Mouse (Mus musculus) midbrain, embryonic 14.5 days (tissue): ENCODE results near the gene Ctps2. TPM values are rescaled to one million over a fixed set of nuclear protein-coding genes. Genes with fewer than 3 reads are reported as not detected.
"Not testable (repeated sequence)": the region's sequence is repeated elsewhere in the genome, so short reads cannot be mapped to it uniquely, and the experiment has no call there.

Source experiments
- ATAC-seq: fragments of 200-750 bp; cut with Nextera tagmentation; 2 replicates; pipeline ENCODE4 v1.8.0; 2017; ENCODE audit warnings: moderate number of reproducible peaks, moderate library complexity; ENCODE audit not compliant: low FRiP score, low TSS enrichment
- DNase-seq: peaks from one replicate; pipeline ENCODE4 v3.0.0-alpha.2; 2015
- H3K27ac ChIP-seq: fragments of 300-500 bp; sonication (generic); replicated peaks from 2 replicates; pipeline ENCODE4 v1.5.1; 2014; ENCODE audit warnings: mild to moderate bottlenecking, low read depth, low read length, moderate library complexity
- H3K27me3 ChIP-seq: fragments of 300-500 bp; sonication (generic); 2 replicates; pipeline ENCODE4 v1.6.1; 2014; ENCODE audit warnings: low read length, control low read depth, mixed read lengths; ENCODE audit not compliant: control insufficient read depth, insufficient read depth
- H3K36me3 ChIP-seq: fragments of 300-500 bp; sonication (generic); 2 replicates; pipeline ENCODE4 v1.6.1; 2014; ENCODE audit warnings: low read length, control low read depth; ENCODE audit not compliant: control insufficient read depth, insufficient read depth
- H3K4me1 ChIP-seq: fragments of 300-500 bp; sonication (generic); 2 replicates; pipeline ENCODE4 v1.6.1; 2014; ENCODE audit warnings: mild to moderate bottlenecking, antibody characterized with exemption, low read length, control low read depth; ENCODE audit not compliant: control insufficient read depth, insufficient read depth
- H3K4me2 ChIP-seq: fragments of 300-500 bp; sonication (generic); 2 replicates; pipeline ENCODE4 v1.6.1; 2014; ENCODE audit warnings: mild to moderate bottlenecking, low read length, moderate library complexity
- H3K4me3 ChIP-seq: fragments of 300-500 bp; sonication (generic); replicated peaks from 2 replicates; pipeline ENCODE4 v1.5.1; 2014; ENCODE audit warnings: low read depth, low read length
- H3K9ac ChIP-seq: fragments of 300-500 bp; sonication (generic); replicated peaks from 2 replicates; pipeline ENCODE4 v1.6.1; 2014; ENCODE audit warnings: mild to moderate bottlenecking, low read length, moderate library complexity
- H3K9me3 ChIP-seq: fragments of 300-500 bp; sonication (generic); 2 replicates; pipeline ENCODE4 v1.6.1; 2016; ENCODE audit warnings: low read length, control low read depth, mixed read lengths; ENCODE audit not compliant: control insufficient read depth
- WGBS: fragments of 180-500 bp; shearing (Covaris S2); extraction: QIAGEN DNeasy Blood & Tissue Kit; methylation state at CpG from one replicate; pipeline ENCODE4 v1.1.7; 2014; 5-methylcytosine and 5-hydroxymethylcytosine counted together
- polyA plus RNA-seq: library from polyadenylated mRNA; unstranded; fragments of >200 nt; fragmentation: Nextera tagmentation; extraction: Ambion mirVana; gene quantifications from 2 replicates; pipeline ENCODE4 v1.2.1, GENCODE M21; 2014

The Ctps2 gene
- polyA plus RNA-seq: 90.2 and 116 TPM in 2 replicates

GRCm38 (mm10) chrX:162900938-162901337 is at the start of gene Ctps2:
TSS of gene Ctps2 (plus strand) at chrX:162901238.
- Histone ChIP-seq H3K4me2 (peak within 1 kb of the TSS; percentile 62), H3K4me1 (0 out of 2 replicates have a peak, but pooled peaks cover 5% of the 10 kb centered on the region)
- WGBS: 36% methylated on average over 4 of the region's 4 CpGs

GRCm38 (mm10) chrX:162868294-162868965 is 32.6 kb upstream of the Ctps2 start:
- 81% methylated on average over 3 of the region's 3 CpGs for WGBS
- ATAC-seq: no peak

More at GRCm38 (mm10) chrX:162900938-162901337, at the start of gene Ctps2:
- Histone ChIP-seq H3K27ac (peak within 1 kb of the TSS; percentile 81), H3K27me3 (no peaks in the 10 kb centered on the region), H3K4me3 (peak within 1 kb of the TSS; percentile 53), H3K36me3 (no peaks in the 10 kb centered on the region), H3K9me3 (no peaks in the 10 kb centered on the region), H3K9ac (peak within 1 kb of the TSS; percentile 72)
- no peak for ATAC-seq
- DNase-seq: no peak

DNA sequence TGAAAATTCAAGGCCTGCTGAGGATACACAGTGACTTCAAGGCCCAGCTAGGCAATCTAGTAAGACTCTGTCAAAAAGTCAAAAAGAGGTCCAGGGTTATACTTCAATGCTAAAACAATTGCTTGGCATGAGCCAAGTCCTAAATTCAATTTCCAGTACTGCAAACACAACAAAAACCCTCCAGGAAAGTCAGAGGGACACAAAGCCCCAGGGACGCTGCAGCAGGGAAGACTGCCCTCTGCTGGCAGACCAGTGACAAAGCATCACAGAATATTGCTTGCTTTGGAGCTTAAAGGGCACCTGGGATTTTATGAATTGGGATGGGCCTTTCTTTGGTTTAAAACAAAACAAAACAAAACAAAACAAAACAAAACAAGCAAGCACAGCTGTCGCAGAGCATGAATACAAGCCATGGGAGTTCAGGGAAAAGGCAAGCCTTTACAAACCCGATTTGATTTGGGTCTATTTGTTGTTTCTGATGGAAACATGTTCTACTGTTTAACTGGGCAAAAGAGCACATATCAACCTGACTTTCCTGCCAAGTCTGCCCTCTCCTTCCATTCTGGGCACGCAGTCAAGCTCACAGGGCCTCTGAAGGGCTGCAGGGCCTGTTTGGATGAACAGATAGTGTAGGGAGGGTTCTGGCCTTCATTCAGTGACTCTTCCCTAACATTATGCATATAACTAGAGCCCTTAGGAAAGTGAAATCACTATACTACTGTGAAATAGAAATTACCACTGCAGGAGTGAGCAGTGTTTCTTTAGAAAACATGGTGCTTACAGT is 29.1 kb upstream of the Ctps2 start:
- H3K9ac ChIP-seq: no peak overlapping the region
- 42% methylated on average over 4 of the region's 4 CpGs for WGBS
- ATAC-seq: no peak

More at GRCm38 (mm10) chrX:162868294-162868965, 32.6 kb upstream of the Ctps2 start:
- DNase-seq: no peak
- H3K4me3 ChIP-seq: no peak overlapping the region
- no peak overlapping the region for H3K27ac ChIP-seq
- no peak overlapping the region for H3K9ac ChIP-seq
- no peaks in the 10 kb centered on the region for H3K4me1 ChIP-seq
- H3K4me2 ChIP-seq: no peak overlapping the region
- no peaks in the 10 kb centered on the region for H3K27me3 ChIP-seq
- H3K36me3 ChIP-seq: 0 out of 2 replicates have a peak, but pooled peaks cover 24% of the 10 kb centered on the region
- H3K9me3 ChIP-seq: no peaks in the 10 kb centered on the region

DNA sequence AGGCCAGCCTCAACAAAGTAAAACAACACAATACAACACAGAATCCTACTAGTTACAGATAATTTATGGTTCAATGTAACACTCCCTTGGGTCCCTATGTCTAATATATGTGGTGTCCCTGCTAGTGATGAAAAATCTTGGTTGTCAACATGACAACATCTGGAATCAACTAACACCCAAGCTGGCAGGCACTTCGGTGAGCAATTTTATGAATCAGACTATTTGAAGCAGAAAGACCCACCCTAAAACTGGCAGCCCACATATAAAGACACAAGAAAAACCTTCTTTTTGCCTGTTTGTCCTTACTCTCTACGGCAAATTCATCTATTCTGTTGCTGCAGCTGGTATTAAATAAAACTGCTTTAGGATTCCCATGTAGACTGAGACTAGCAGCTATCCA is 27.3 kb upstream of the Ctps2 start:
- Histone ChIP-seq H3K4me3 (no peak overlapping the region), H3K27me3 (no peaks in the 10 kb centered on the region)
- 95% methylated on average over 2 of the region's 2 CpGs for WGBS

More for the DNA sequence above, 29.1 kb upstream of the Ctps2 start:
- H3K4me3 ChIP-seq: no peak overlapping the region
- no peak overlapping the region for H3K27ac ChIP-seq
- no peak overlapping the region for H3K4me2 ChIP-seq
- H3K27me3 ChIP-seq: no peaks in the 10 kb centered on the region
- 0 out of 2 replicates have a peak, but pooled peaks cover 24% of the 10 kb centered on the region for H3K36me3 ChIP-seq
- H3K4me1 ChIP-seq: no peaks in the 10 kb centered on the region
- no peaks in the 10 kb centered on the region for H3K9me3 ChIP-seq
- peak; percentile 52 for DNase-seq

DNA sequence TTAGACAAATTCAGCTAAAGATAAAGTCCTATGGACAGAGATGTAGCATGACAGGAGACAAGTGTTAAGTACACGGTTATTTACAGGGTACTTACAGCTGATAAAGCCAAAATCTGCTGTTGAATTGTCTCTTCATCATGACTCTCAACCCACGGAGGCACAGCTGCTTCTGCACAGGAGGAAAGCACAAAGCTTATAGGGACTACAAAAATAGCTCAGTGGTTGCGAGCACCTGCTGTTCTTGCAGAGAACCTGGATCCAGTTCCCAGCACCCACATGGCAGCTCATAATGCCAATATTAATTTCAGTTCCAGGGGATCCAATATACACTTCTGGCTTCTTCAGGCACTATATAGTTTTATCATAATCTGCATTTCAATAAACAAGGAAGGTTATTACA is 22.8 kb upstream of the Ctps2 start:
- Histone ChIP-seq H3K36me3 (peaks cover 13% of the 10 kb centered on the region; the same call in 1 of the 2 replicates), H3K9me3 (no peaks in the 10 kb centered on the region), H3K27me3 (no peaks in the 10 kb centered on the region), H3K27ac (no peak overlapping the region), H3K4me2 (no peak overlapping the region), H3K4me1 (no peaks in the 10 kb centered on the region), H3K9ac (no peak overlapping the region), H3K4me3 (no peak overlapping the region)
- WGBS: 86% methylated on average over 3 of the region's 3 CpGs
- ATAC-seq (no peak), DNase-seq (no peak)

More for the DNA sequence above, 27.3 kb upstream of the Ctps2 start:
- no peak for DNase-seq
- Histone ChIP-seq H3K27ac (no peak overlapping the region), H3K36me3 (0 out of 2 replicates have a peak, but pooled peaks cover 22% of the 10 kb centered on the region), H3K4me1 (no peaks in the 10 kb centered on the region), H3K9ac (no peak overlapping the region), H3K4me2 (no peak overlapping the region), H3K9me3 (no peaks in the 10 kb centered on the region)
- ATAC-seq: no peak

DNA sequence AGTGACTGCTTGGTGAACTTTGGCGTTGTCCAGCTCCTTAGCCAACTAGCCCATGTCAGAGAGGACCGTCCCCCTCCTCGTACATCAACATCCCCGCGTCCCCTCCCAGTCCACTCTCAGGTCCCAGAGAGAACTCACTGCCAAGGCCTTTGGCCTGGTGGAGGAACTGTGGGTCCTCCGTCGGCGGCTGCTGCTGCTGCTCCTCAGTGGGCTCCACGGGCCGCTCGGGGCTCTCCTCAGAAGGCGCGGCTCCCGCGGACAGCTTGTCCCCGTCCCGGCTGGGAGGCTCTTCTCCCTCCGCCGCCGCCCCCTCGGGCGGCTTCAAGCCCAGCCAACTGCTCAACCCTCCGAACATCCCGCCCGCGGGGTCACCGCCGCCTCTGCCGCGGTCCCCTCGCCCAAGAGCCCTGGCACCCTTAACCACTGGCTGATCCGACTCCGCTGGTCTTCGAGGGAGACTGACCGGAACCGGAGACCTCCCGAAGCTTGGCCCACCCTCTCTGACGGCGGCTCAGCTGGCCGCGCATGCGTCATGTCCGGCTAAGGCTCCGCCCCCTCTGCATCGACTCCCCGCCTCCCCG is 13.0 kb upstream of the Ctps2 start, which contains the start of gene Syap1:
Gene Syap1 (minus strand): TSS at position 517 of the 581 bp plus-strand sequence.
- H3K36me3 ChIP-seq: no peaks in the 10 kb centered on the region

GRCm38 (mm10) chrX:162888575-162889223 is 12.3 kb upstream of the Ctps2 start:
- H3K4me1 ChIP-seq, H3K9ac ChIP-seq, H3K27ac ChIP-seq, H3K9me3 ChIP-seq, H3K4me3 ChIP-seq, H3K4me2 ChIP-seq, H3K27me3 ChIP-seq, H3K36me3 ChIP-seq: not testable (repeated sequence)
- DNase-seq (peak; percentile 38), ATAC-seq (peak; percentile 16; the same call in 1 of the 2 replicates)
- 55% methylated on average over 13 of the region's 25 CpGs for WGBS

More for the DNA sequence above, 13.0 kb upstream of the Ctps2 start, which contains the start of gene Syap1:
- H3K9ac ChIP-seq: peak within 1 kb of the TSS; percentile 60
- DNase-seq (peak; percentile 89), ATAC-seq (peak; percentile 96)
- H3K4me1 ChIP-seq: peaks cover 5% of the 10 kb centered on the region; the same call in 1 of the 2 replicates
- peak within 1 kb of the TSS; percentile 56 for H3K4me2 ChIP-seq
- no peaks in the 10 kb centered on the region for H3K27me3 ChIP-seq
- H3K27ac ChIP-seq: peak within 1 kb of the TSS; percentile 67
- peak within 1 kb of the TSS; percentile 60 for H3K4me3 ChIP-seq
- H3K9me3 ChIP-seq: no peaks in the 10 kb centered on the region
- WGBS: 20% methylated on average over 46 of the region's 47 CpGs
